Mouse (Mus musculus) liver, embryonic 15.5 days (tissue): ENCODE results near the gene Napa. TPM values are rescaled to one million over a fixed set of nuclear protein-coding genes. Genes with fewer than 3 reads are reported as not detected.

Experiments
- ATAC-seq: fragments of 200-750 bp; cut with Nextera tagmentation; 2 replicates; pipeline ENCODE4 v1.8.0; 2017; ENCODE audit warnings: moderate number of reproducible peaks, mild to moderate bottlenecking, moderate library complexity; ENCODE audit not compliant: insufficient read depth
- H3K27ac ChIP-seq: fragments of 300-500 bp; sonication (generic); replicated peaks from 2 replicates; pipeline ENCODE4 v1.5.1; 2015; ENCODE audit warnings: mild to moderate bottlenecking, inconsistent platforms
- H3K27me3 ChIP-seq: fragments of 300-500 bp; sonication (generic); 2 replicates; pipeline ENCODE4 v1.6.1; 2015; ENCODE audit warnings: mild to moderate bottlenecking, inconsistent platforms
- H3K36me3 ChIP-seq: fragments of 300-500 bp; sonication (generic); replicated peaks from 2 replicates; pipeline ENCODE4 v1.6.1; 2015; ENCODE audit warnings: moderate library complexity, mild to moderate bottlenecking, inconsistent platforms
- H3K4me1 ChIP-seq: fragments of 300-500 bp; sonication (generic); replicated peaks from 2 replicates; pipeline ENCODE4 v1.6.1; 2015; ENCODE audit warnings: inconsistent platforms
- H3K4me2 ChIP-seq: fragments of 300-500 bp; sonication (generic); 2 replicates; pipeline ENCODE4 v1.6.1; 2015; ENCODE audit warnings: moderate library complexity, mild to moderate bottlenecking, inconsistent platforms
- H3K4me3 ChIP-seq: fragments of 300-500 bp; sonication (generic); replicated peaks from 2 replicates; pipeline ENCODE4 v1.5.1; 2015; ENCODE audit warnings: mild to moderate bottlenecking, inconsistent platforms
- H3K9ac ChIP-seq: fragments of 300-500 bp; sonication (generic); 2 replicates; pipeline ENCODE4 v1.6.1; 2015; ENCODE audit warnings: moderate library complexity, mild to moderate bottlenecking, inconsistent platforms
- H3K9me3 ChIP-seq: fragments of 300-500 bp; sonication (generic); replicated peaks from 2 replicates; pipeline ENCODE4 v1.6.1; 2016; ENCODE audit warnings: inconsistent platforms
- WGBS: fragments of 180-500 bp; shearing (Covaris S2); methylation state at CpG from one replicate; pipeline ENCODE4 v1.1.7; 2015; ENCODE audit warnings: mixed read lengths; ENCODE audit not compliant: insufficient replicate concordance; 5-methylcytosine and 5-hydroxymethylcytosine counted together
- polyA plus RNA-seq: library from polyadenylated mRNA; unstranded; fragments of >200 nt; fragmentation: Nextera tagmentation; extraction: Ambion mirVana; gene quantifications from 2 replicates; pipeline ENCODE4 v1.2.1, GENCODE M21; 2015

The Napa gene
- polyA plus RNA-seq, 1 experiment from 2014 or later, result 159 TPM

GRCm38 (mm10) chr7:16132161-16132581 lies 33.9 kb downstream of the Napa start:
- 4% methylated on average over 7 of the region's 7 CpGs for WGBS
- no peak overlapping the region for H3K9ac ChIP-seq

DNA sequence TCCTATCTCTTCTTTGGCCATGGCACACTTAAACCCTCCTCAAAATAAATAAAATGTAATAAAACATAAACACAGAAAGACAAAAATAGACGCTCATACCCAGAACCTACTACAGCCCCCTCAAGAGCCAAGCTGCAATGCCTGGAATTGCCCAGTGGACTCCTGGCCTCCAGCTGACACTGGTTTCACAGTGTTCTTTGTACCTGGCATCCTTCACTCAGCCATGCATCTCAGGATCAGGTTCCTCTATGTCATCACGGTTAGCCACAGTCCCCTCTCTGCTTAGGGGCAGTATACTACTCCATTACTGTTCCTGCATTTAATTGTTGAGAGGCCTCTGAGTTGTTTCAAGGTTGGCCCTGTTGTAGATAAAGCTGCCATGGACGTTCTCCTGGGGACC lies 34.7 kb downstream of the Napa start:
- Histone ChIP-seq H3K9ac (no peak overlapping the region), H3K27me3 (peaks cover 47% of the 10 kb centered on the region), H3K9me3 (no peaks in the 10 kb centered on the region), H3K36me3 (no peaks in the 10 kb centered on the region), H3K27ac (no peak overlapping the region), H3K4me1 (peaks cover 9% of the 10 kb centered on the region; the same call in 1 of the 2 replicates), H3K4me3 (no peak overlapping the region), H3K4me2 (no peak overlapping the region)
- WGBS, result 40% methylated on average over 3 of the region's 3 CpGs
- no peak for ATAC-seq

More at GRCm38 (mm10) chr7:16132161-16132581, 33.9 kb downstream of the Napa start:
- Histone ChIP-seq H3K27ac (no peak overlapping the region), H3K4me3 (no peak overlapping the region), H3K36me3 (no peaks in the 10 kb centered on the region), H3K9me3 (no peaks in the 10 kb centered on the region), H3K4me2 (no peak overlapping the region), H3K4me1 (peaks cover 9% of the 10 kb centered on the region; the same call in 1 of the 2 replicates), H3K27me3 (peaks cover 47% of the 10 kb centered on the region)
- no peak for ATAC-seq

GRCm38 (mm10) chr7:16133691-16134090 lies 35.4 kb downstream of the Napa start:
- no peak for ATAC-seq
- WGBS, result 73% methylated on average over 9 of the region's 9 CpGs
- Histone ChIP-seq H3K4me2 (no peak overlapping the region), H3K27ac (no peak overlapping the region), H3K9me3 (no peaks in the 10 kb centered on the region), H3K4me1 (peaks cover 9% of the 10 kb centered on the region; the same call in 1 of the 2 replicates), H3K36me3 (no peaks in the 10 kb centered on the region), H3K4me3 (no peak overlapping the region), H3K27me3 (peaks cover 47% of the 10 kb centered on the region), H3K9ac (no peak overlapping the region)

- no peak overlapping the region for H3K9ac ChIP-seq
- WGBS, result 50% methylated on average over 7 of the region's 7 CpGs
- H3K27me3 ChIP-seq, result peaks cover 37% of the 10 kb centered on the region
- no peaks in the 10 kb centered on the region for H3K36me3 ChIP-seq
- 0 out of 2 replicates have a peak, but pooled peaks cover 4% of the 10 kb centered on the region for H3K4me1 ChIP-seq
- H3K4me2 ChIP-seq, result no peak overlapping the region
- no peak for ATAC-seq
- H3K4me3 ChIP-seq, result no peak overlapping the region
- H3K27ac ChIP-seq, result no peak overlapping the region
- no peaks in the 10 kb centered on the region for H3K9me3 ChIP-seq
Observed at GRCm38 (mm10) chr7:16134951-16135392, 36.7 kb downstream of the Napa start.

GRCm38 (mm10) chr7:16146489-16147410 lies 48.5 kb downstream of the Napa start:
- no peaks in the 10 kb centered on the region for H3K9me3 ChIP-seq
- H3K4me3 ChIP-seq, result no peak overlapping the region
- H3K36me3 ChIP-seq, result no peaks in the 10 kb centered on the region
- no peak overlapping the region for H3K4me2 ChIP-seq
- no peak overlapping the region for H3K9ac ChIP-seq
- WGBS, result 22% methylated on average over 27 of the region's 27 CpGs
- H3K27me3 ChIP-seq, result peaks cover 29% of the 10 kb centered on the region
- ATAC-seq, result no peak
- H3K27ac ChIP-seq, result no peak overlapping the region
- H3K4me1 ChIP-seq, result no peaks in the 10 kb centered on the region

GRCm38 (mm10) chr7:16147643-16148042 lies 49.4 kb downstream of the Napa start:
- Histone ChIP-seq H3K36me3 (no peaks in the 10 kb centered on the region), H3K4me2 (no peak overlapping the region), H3K27me3 (peaks cover 34% of the 10 kb centered on the region), H3K9me3 (no peaks in the 10 kb centered on the region), H3K4me3 (no peak overlapping the region), H3K9ac (no peak overlapping the region), H3K27ac (no peak overlapping the region), H3K4me1 (no peaks in the 10 kb centered on the region)
- ATAC-seq, result no peak
- WGBS, result 8% methylated on average over 15 of the region's 15 CpGs

DNA sequence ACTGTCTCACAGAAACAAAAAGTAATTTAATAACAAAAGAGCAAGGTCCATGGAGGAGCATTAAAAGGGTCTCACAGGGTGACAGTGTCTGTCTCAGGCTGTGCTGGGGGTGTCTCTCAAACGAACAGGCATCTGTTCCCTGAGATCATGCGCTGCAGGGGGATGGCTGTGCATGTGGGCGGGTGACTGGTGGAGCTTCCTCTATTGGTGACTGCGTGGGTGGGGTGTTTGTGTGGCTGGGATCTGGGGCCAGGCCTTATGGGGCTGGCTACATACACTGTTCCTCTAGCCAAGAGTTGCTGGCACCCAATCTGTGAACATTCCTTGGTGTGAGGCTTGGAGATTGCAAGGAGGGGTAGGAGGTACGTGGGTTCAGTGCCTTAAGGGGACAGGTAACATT lies 51.0 kb downstream of the Napa start:
- WGBS, result 32% methylated on average over 5 of the region's 5 CpGs
- Histone ChIP-seq H3K9ac (no peak overlapping the region), H3K36me3 (no peaks in the 10 kb centered on the region), H3K27me3 (peaks cover 36% of the 10 kb centered on the region), H3K9me3 (no peaks in the 10 kb centered on the region), H3K4me1 (no peaks in the 10 kb centered on the region), H3K4me2 (no peak overlapping the region), H3K4me3 (no peak overlapping the region), H3K27ac (no peak overlapping the region)
- no peak for ATAC-seq

DNA sequence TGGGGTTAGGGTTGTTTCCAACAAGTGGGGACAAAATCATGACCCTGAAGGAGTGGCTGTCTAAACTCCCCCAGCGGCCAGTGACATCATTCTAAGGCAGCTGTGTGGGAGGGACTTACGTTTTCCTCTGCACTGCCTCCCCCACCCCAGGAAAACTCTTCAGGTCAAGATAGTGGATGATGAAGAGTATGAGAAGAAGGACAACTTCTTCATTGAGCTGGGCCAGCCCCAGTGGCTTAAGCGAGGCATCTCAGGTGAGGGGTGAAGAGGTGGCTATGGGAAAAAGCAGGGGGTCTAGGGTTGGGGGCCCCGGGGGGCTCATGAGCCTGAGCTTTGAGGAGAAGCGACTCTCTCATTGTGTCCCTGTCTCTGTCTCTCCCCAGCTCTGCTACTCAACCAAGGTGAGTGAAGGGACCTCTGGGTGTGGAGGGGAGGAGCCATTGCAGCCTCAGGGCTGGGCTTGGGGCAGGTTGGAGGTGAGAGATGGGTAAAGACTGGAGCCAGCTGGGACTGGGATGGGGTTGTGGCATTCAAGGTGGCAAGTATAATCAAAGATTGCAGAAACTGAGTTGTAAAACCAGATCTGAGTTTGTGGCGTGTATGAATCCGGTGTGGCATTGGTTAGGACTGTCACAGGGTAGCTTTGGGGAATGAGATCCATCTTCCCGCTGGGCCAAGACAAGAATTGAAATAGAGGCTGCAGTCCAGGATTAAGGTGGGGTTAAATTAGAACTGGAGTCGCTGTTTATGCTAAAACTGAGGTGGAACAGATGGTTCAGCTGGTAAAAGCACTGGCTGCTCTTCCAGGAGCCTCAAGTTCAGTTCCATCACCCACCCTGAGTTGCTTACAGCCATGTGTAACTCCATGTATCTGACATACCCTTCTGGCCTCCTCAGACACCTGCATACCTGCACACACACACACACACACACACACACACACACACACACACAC lies 52.2 kb downstream of the Napa start:
- Histone ChIP-seq H3K9me3 (no peaks in the 10 kb centered on the region), H3K4me2 (no peak overlapping the region), H3K9ac (no peak overlapping the region), H3K27ac (no peak overlapping the region), H3K4me1 (no peaks in the 10 kb centered on the region), H3K36me3 (no peaks in the 10 kb centered on the region), H3K27me3 (peaks cover 32% of the 10 kb centered on the region), H3K4me3 (no peak overlapping the region)
- 41% methylated on average over 9 of the region's 9 CpGs for WGBS
- ATAC-seq, result no peak

GRCm38 (mm10) chr7:16153522-16153921 lies 55.3 kb downstream of the Napa start:
- Histone ChIP-seq H3K9ac (no peak overlapping the region), H3K27ac (no peak overlapping the region), H3K9me3 (no peaks in the 10 kb centered on the region), H3K27me3 (peaks cover 21% of the 10 kb centered on the region), H3K4me1 (no peaks in the 10 kb centered on the region), H3K4me2 (no peak overlapping the region), H3K36me3 (no peaks in the 10 kb centered on the region), H3K4me3 (no peak overlapping the region)
- WGBS, result 15% methylated on average over 10 of the region's 10 CpGs
- ATAC-seq, result no peak

- no peaks in the 10 kb centered on the region for H3K36me3 ChIP-seq
- H3K27me3 ChIP-seq, result peaks cover 39% of the 10 kb centered on the region
- 45% methylated on average over 9 of the region's 9 CpGs for WGBS
- H3K4me1 ChIP-seq, result no peaks in the 10 kb centered on the region
- no peak overlapping the region for H3K27ac ChIP-seq
- H3K9me3 ChIP-seq, result no peaks in the 10 kb centered on the region
- H3K9ac ChIP-seq, result no peak overlapping the region
- H3K4me2 ChIP-seq, result no peak overlapping the region
- H3K4me3 ChIP-seq, result no peak overlapping the region
- no peak for ATAC-seq
Observed at GRCm38 (mm10) chr7:16155132-16155872, 57.0 kb downstream of the Napa start.
